In the genomic region with DNA sequence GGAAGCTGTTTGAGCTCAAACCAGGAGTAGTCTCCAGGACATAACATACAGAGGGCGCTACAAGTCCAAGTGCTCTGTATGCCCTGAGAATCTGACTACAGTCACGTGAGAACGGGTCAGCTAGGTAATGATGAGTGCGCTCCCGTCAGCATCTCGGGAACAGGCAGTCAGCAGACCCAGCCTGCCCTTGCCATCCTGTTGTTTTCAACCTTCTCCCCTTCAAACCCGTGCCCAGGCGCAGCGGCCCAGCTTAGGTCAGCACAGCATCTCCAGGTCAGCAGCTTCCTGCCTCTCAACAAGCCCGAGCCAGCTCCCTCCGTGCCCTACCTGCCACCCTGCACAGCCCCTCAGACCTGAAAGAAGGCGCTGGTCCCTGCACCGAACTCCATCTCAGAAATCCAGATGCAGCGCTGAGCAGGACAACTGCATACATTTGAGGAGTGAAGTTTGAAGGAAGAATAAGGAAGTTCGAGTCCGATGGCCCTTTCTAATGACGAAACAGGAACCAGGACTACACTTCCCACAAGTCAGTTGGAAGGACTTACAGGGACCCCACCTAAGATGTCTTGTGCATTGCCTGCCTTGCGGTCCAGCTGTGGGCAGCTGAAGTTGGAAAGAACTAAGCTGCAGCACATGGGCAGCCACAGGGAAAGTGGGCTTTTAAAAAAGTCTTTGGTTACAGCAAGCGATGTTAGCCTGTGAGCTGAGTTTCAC, we compare ENCODE assay signal across 8 mouse cellular contexts. TPM values are rescaled to one million over a fixed set of nuclear protein-coding genes. Genes with fewer than 3 reads are reported as not detected.
A peak's percentile ranks its signal among the peaks of the same experiment; 100 is the strongest.
DNase-seq lines count a peak whose midpoint lies in the region; ATAC-seq and TF ChIP-seq lines count a peak whose summit lies in the region.

A gene (minus strand): TSS at position 476 of the 714 bp plus-strand sequence.
A gene (minus strand): TSS at position 498 of the 714 bp plus-strand sequence.

- H3K4me1 ChIP-seq in erythroblast, embryonic 14.5 days (ENCODE audit: control insufficient read depth), result peaks cover 8% of the 10 kb centered on the region
- no peaks in the 10 kb centered on the region for H3K4me1 ChIP-seq in heart, embryonic 11.5 days (ENCODE audit: control insufficient read depth, insufficient read depth, low read length)
- peaks cover 4% of the 10 kb centered on the region for H3K4me1 ChIP-seq in kidney, embryonic 16.5 days (ENCODE audit: insufficient read depth, low read length)
- H3K4me1 ChIP-seq in liver, adult 2 months (ENCODE audit: control insufficient read depth, insufficient read depth, low read length), result peaks cover 2% of the 10 kb centered on the region; the same call in 1 of the 2 replicates

- TF ChIP-seq POLR2A in brain, embryonic 14.5 days (IDR thresholded peaks at IDR 0.05; ENCODE audit: borderline replicate concordance, extremely low read depth, insufficient read depth, insufficient read length, poor library complexity, severe bottlenecking), result no peak
- TF ChIP-seq POLR2A in liver, adult 2 months (IDR thresholded peaks at IDR 0.05; ENCODE audit: extremely low read depth, insufficient read depth, low read length), result no peak
- peak; percentile 45 for TF ChIP-seq POLR2A in myocyte (IDR thresholded peaks at IDR 0.05; ENCODE audit: insufficient read length, low read depth)

- H3ac ChIP-seq in C2C12 (ENCODE audit: control insufficient read depth, insufficient read length, low read depth) (peak within 1 kb of the TSS; percentile 81), myocyte (ENCODE audit: control insufficient read depth, insufficient read length) (peak within 1 kb of the TSS; percentile 69)

- WGBS in heart, embryonic 11.5 days (ENCODE audit: insufficient replicate concordance), result under 1% methylated on average over 19 of the region's 19 CpGs
- under 1% methylated on average over 19 of the region's 19 CpGs for WGBS in kidney, embryonic 16.5 days
- WGBS in liver, adult 2 months, result under 1% methylated on average over 19 of the region's 19 CpGs

- H3K79me3 ChIP-seq in C2C12 (ENCODE audit: low read depth), result no peaks in the 10 kb centered on the region

- peak within 1 kb of the TSS; percentile 83 for H3K9ac ChIP-seq in heart, embryonic 11.5 days (ENCODE audit: low read depth, low read length)
- peak within 1 kb of the TSS; percentile 88 for H3K9ac ChIP-seq in kidney, embryonic 16.5 days (replicated peaks; ENCODE audit: low read length)
- peak within 1 kb of the TSS; percentile 79 for H3K9ac ChIP-seq in liver, adult 2 months (ENCODE audit: low read depth, low read length)

- DNase-seq in brain, embryonic 14.5 days (ENCODE audit: low read depth), result peak; percentile 98
- peak; percentile 95 for DNase-seq in liver, adult 2 months (ENCODE audit: extremely low read depth, low read depth, low spot score)
- DNase-seq in splenic B cell, adult 2 months (ENCODE audit: low read depth, low spot score), result peak; percentile 94

- peak; percentile 97 for ATAC-seq in heart, embryonic 11.5 days (replicated peaks; ENCODE audit: insufficient number of reproducible peaks, low FRiP score, low TSS enrichment)
- ATAC-seq in kidney, embryonic 16.5 days (ENCODE audit: low FRiP score, low TSS enrichment), result peak; percentile 99

- no peaks in the 10 kb centered on the region for H3K9me3 ChIP-seq in erythroblast, embryonic 14.5 days (ENCODE audit: control insufficient read depth, low read length)
- H3K9me3 ChIP-seq in heart, embryonic 11.5 days (replicated peaks; ENCODE audit: control insufficient read depth, low read length), result no peaks in the 10 kb centered on the region
- no peaks in the 10 kb centered on the region for H3K9me3 ChIP-seq in kidney, embryonic 16.5 days (ENCODE audit: low read length)

- H3K36me3 ChIP-seq in C2C12 (ENCODE audit: control insufficient read depth, insufficient read depth), result no peaks in the 10 kb centered on the region
- no peaks in the 10 kb centered on the region for H3K36me3 ChIP-seq in erythroblast, embryonic 14.5 days (ENCODE audit: control insufficient read depth)
- H3K36me3 ChIP-seq in heart, embryonic 11.5 days (ENCODE audit: control insufficient read depth, insufficient read depth, low read length), result no peaks in the 10 kb centered on the region
- no peaks in the 10 kb centered on the region for H3K36me3 ChIP-seq in kidney, embryonic 16.5 days (ENCODE audit: insufficient read depth, low read length)
- H3K36me3 ChIP-seq in liver, adult 2 months (ENCODE audit: control insufficient read depth, insufficient read depth, low read length), result no peaks in the 10 kb centered on the region
- H3K36me3 ChIP-seq in myocyte (ENCODE audit: control insufficient read depth, insufficient read depth), result no peaks in the 10 kb centered on the region
- H3K36me3 ChIP-seq in splenic B cell, adult 2 months (ENCODE audit: control insufficient read depth, insufficient read depth, low read length, poor library complexity, severe bottlenecking), result no peaks in the 10 kb centered on the region

- peaks cover 9% of the 10 kb centered on the region for H3K79me2 ChIP-seq in C2C12 (ENCODE audit: control insufficient read depth, insufficient read depth)
- H3K79me2 ChIP-seq in liver, adult 2 months (ENCODE audit: control insufficient read depth, insufficient read depth, low read length), result no peaks in the 10 kb centered on the region; the same call in 1 of the 2 replicates
- H3K79me2 ChIP-seq in myocyte (ENCODE audit: control insufficient read depth, insufficient read depth), result peaks cover 7% of the 10 kb centered on the region

- H3K4me2 ChIP-seq in heart, embryonic 11.5 days, result peak within 1 kb of the TSS; percentile 61
- H3K4me2 ChIP-seq in kidney, embryonic 16.5 days (replicated peaks; ENCODE audit: low read depth, low read length), result peak within 1 kb of the TSS; percentile 51
- peak within 1 kb of the TSS; percentile 73 for H3K4me2 ChIP-seq in myocyte (ENCODE audit: low read depth)

- H3K27ac ChIP-seq in heart, embryonic 11.5 days (ENCODE audit: low read depth, low read length), result 0 out of 2 replicates have a peak within 1 kb of the TSS, but pooled peaks have one; percentile 35
- peak within 1 kb of the TSS; percentile 75 for H3K27ac ChIP-seq in kidney, embryonic 16.5 days (ENCODE audit: low read length)
- H3K27ac ChIP-seq in liver, adult 2 months (replicated peaks; ENCODE audit: insufficient read depth, low read depth, low read length), result peak within 1 kb of the TSS; percentile 50

- H3K27me3 ChIP-seq in C2C12 (ENCODE audit: control insufficient read depth, insufficient read depth, insufficient read length) (no peaks in the 10 kb centered on the region), myocyte (ENCODE audit: control insufficient read depth, insufficient read depth, insufficient read length) (no peaks in the 10 kb centered on the region)
- no peaks in the 10 kb centered on the region for H3K27me3 ChIP-seq in erythroblast, embryonic 14.5 days (ENCODE audit: control insufficient read depth)
- H3K27me3 ChIP-seq in heart, embryonic 11.5 days (ENCODE audit: control insufficient read depth, insufficient read depth, low read length), result no peaks in the 10 kb centered on the region
- H3K27me3 ChIP-seq in kidney, embryonic 16.5 days (ENCODE audit: insufficient read depth, low read length), result no peaks in the 10 kb centered on the region
- H3K27me3 ChIP-seq in liver, adult 2 months (ENCODE audit: control insufficient read depth, insufficient read depth, low read length), result no peaks in the 10 kb centered on the region
- no peaks in the 10 kb centered on the region for H3K27me3 ChIP-seq in splenic B cell, adult 2 months (ENCODE audit: control insufficient read depth, insufficient read depth, low read length, poor library complexity, severe bottlenecking)

- TF ChIP-seq CTCF in C2C12 (IDR thresholded peaks at IDR 0.05; ENCODE audit: control insufficient read depth, insufficient read depth, insufficient read length), result no peak
- peak; percentile 48; the same call in 1 of the 2 replicates for TF ChIP-seq CTCF in brain, embryonic 14.5 days (IDR thresholded peaks at IDR 0.05; ENCODE audit: borderline replicate concordance, extremely low read depth, insufficient read depth, insufficient read length)
- peak; percentile 35 for TF ChIP-seq CTCF in liver, adult 2 months (IDR thresholded peaks at IDR 0.05; ENCODE audit: low read depth, low read length)

- H3K4me3 ChIP-seq in C2C12 (ENCODE audit: insufficient read depth, poor library complexity, severe bottlenecking) (peak within 1 kb of the TSS; percentile 38), myocyte (peak within 1 kb of the TSS; percentile 42)
- peak within 1 kb of the TSS; percentile 71 for H3K4me3 ChIP-seq in erythroblast, embryonic 14.5 days (replicated peaks)
- peak within 1 kb of the TSS; percentile 93 for H3K4me3 ChIP-seq in heart, embryonic 11.5 days (ENCODE audit: low read depth, low read length)
- H3K4me3 ChIP-seq in kidney, embryonic 16.5 days (ENCODE audit: low read length), result peak within 1 kb of the TSS; percentile 95
- peak within 1 kb of the TSS; percentile 95 for H3K4me3 ChIP-seq in liver, adult 2 months (ENCODE audit: insufficient read depth, low read depth, low read length)

TF ChIP-seq in C2C12, 6 proteins besides CTCF, POLR2A, EP300 and RAD21 (continues in another document):
- peak; percentile 69 for TF ChIP-seq USF1 (IDR thresholded peaks at IDR 0.05; ENCODE audit: low read depth)
- no peak for TF ChIP-seq FOSL1 (IDR thresholded peaks at IDR 0.05; ENCODE audit: insufficient read depth, low read length, poor library complexity, severe bottlenecking)

TF ChIP-seq in myocyte, 11 proteins besides CTCF, POLR2A, EP300 and RAD21:
- peak; percentile 85 for TF ChIP-seq MAX (IDR thresholded peaks at IDR 0.05; ENCODE audit: low read depth)
- TF ChIP-seq USF1 (IDR thresholded peaks at IDR 0.05; ENCODE audit: low read depth), result peak; percentile 63
- no peak for TF ChIP-seq SRF (IDR thresholded peaks at IDR 0.05; ENCODE audit: control insufficient read depth, insufficient read length, low read depth)

RNA-seq across cellular contexts. Expression of the first gene that starts in this region (rescaled TPM):
- 0.23 TPM for polyA plus RNA-seq in C2C12 (2012; fragmentation: generic; extraction: Trizol)
- not detected in 2 replicates for polyA plus RNA-seq in brain, embryonic 14.5 days (2012; rRNA removed)
- polyA plus RNA-seq in erythroblast, embryonic 14.5 days (2012), result not detected in 2 replicates
- polyA plus RNA-seq in heart, embryonic 11.5 days (2014; fragmentation: Nextera tagmentation; extraction: Ambion mirVana), result 0.66 TPM in 1 of 2 replicates, not detected in the other
- polyA plus RNA-seq in kidney, embryonic 16.5 days (2015; fragmentation: Nextera tagmentation; extraction: Ambion mirVana), result not detected in 2 replicates
- total RNA-seq in liver, adult 2 months (2014; rRNA removed), result not detected in 2 replicates
- polyA plus RNA-seq in liver, adult 2 months (2012; rRNA removed), result not detected in 2 replicates
- 0.30 TPM for polyA plus RNA-seq in myocyte (2012; fragmentation: generic; extraction: Trizol)

RNA-seq across cellular contexts. Expression of the second gene that starts in this region (rescaled TPM):
- 0.68 TPM for polyA plus RNA-seq in C2C12 (2012; fragmentation: generic; extraction: Trizol)
- polyA plus RNA-seq in brain, embryonic 14.5 days (2012; rRNA removed), result 3.6 and 4.3 TPM in 2 replicates
- polyA plus RNA-seq in erythroblast, embryonic 14.5 days (2012), result under 0.01 and 0.01 TPM in 2 replicates
- polyA plus RNA-seq in heart, embryonic 11.5 days (2014; fragmentation: Nextera tagmentation; extraction: Ambion mirVana), result 1.5 and 2.1 TPM in 2 replicates
- polyA plus RNA-seq in kidney, embryonic 16.5 days (2015; fragmentation: Nextera tagmentation; extraction: Ambion mirVana), result 3.1 TPM in 2 replicates
- 3.9 and 4.9 TPM in 2 replicates for total RNA-seq in liver, adult 2 months (2014; rRNA removed)
- 0.30 and 0.70 TPM in 2 replicates for polyA plus RNA-seq in liver, adult 2 months (2012; rRNA removed)
- polyA plus RNA-seq in myocyte (2012; fragmentation: generic; extraction: Trizol), result 0.88 TPM

Comparison
In these comparisons a context has a peak if more than half of its experiments do, and no peak if none do; other contexts are left out.
1. Peak in every context shown above with its lines: DNase-seq, ATAC-seq, H3K4me3 ChIP-seq and H3K27ac ChIP-seq.
2. H3K4me3 ChIP-seq: peak in every context shown above with its lines; median percentile 95 in kidney, embryonic 16.5 days; 95 in liver, adult 2 months; 93 in heart, embryonic 11.5 days; 71 in erythroblast, embryonic 14.5 days; 42 in myocyte; 38 in C2C12.